Mouse (Mus musculus) hindbrain, embryonic 11.5 days (tissue): ENCODE measurements at regions not wholly inside any gene's neighbourhood (a gene's known extent, or its start where the extent isn't known, plus 50 kb on each side); places are given as distances from the start of the nearest gene placed in this dataset.

Source experiments
- ATAC-seq: fragments of 200-750 bp; cut with Nextera tagmentation; 2 replicates; pipeline ENCODE4 v1.8.0; 2017; ENCODE audit warnings: mild to moderate bottlenecking, moderate TSS enrichment, moderate library complexity; ENCODE audit not compliant: low FRiP score
- DNase-seq: peaks from one replicate; pipeline ENCODE4 v3.0.0-alpha.2; 2015; ENCODE audit warnings: low spot score
- H3K27ac ChIP-seq: fragments of 300-500 bp; sonication (generic); 2 replicates; pipeline ENCODE4 v1.5.1; 2014; ENCODE audit warnings: mild to moderate bottlenecking, low read depth, low read length
- H3K27me3 ChIP-seq: fragments of 300-500 bp; sonication (generic); 2 replicates; pipeline ENCODE4 v1.6.1; 2014; ENCODE audit warnings: mild to moderate bottlenecking, low read length, moderate library complexity, mixed read lengths; ENCODE audit not compliant: control insufficient read depth, insufficient read depth
- H3K36me3 ChIP-seq: fragments of 300-500 bp; sonication (generic); 2 replicates; pipeline ENCODE4 v1.6.1; 2014; ENCODE audit warnings: mild to moderate bottlenecking, low read length, moderate library complexity, mixed read lengths; ENCODE audit not compliant: control insufficient read depth, insufficient read depth
- H3K4me1 ChIP-seq: fragments of 300-500 bp; sonication (generic); replicated peaks from 2 replicates; pipeline ENCODE4 v1.6.1; 2014; ENCODE audit warnings: low read length, mixed read lengths; ENCODE audit not compliant: control insufficient read depth, insufficient read depth
- H3K4me2 ChIP-seq: fragments of 300-500 bp; sonication (generic); replicated peaks from 2 replicates; pipeline ENCODE4 v1.6.1; 2014; ENCODE audit warnings: mild to moderate bottlenecking, low read depth, low read length
- H3K4me3 ChIP-seq: fragments of 300-500 bp; sonication (generic); 2 replicates; pipeline ENCODE4 v1.5.1; 2014; ENCODE audit warnings: low read depth, low read length
- H3K9ac ChIP-seq: fragments of 300-500 bp; sonication (generic); 2 replicates; pipeline ENCODE4 v1.6.1; 2014; ENCODE audit warnings: low read depth, low read length
- H3K9me3 ChIP-seq: fragments of 300-500 bp; sonication (generic); 2 replicates; pipeline ENCODE4 v1.6.1; 2016; ENCODE audit warnings: low read length; ENCODE audit not compliant: control insufficient read depth
- WGBS: fragments of 180-500 bp; shearing (Covaris S2); extraction: QIAGEN DNeasy Blood & Tissue Kit; methylation state at CpG from one replicate; pipeline ENCODE4 v1.1.7; 2014; 5-methylcytosine and 5-hydroxymethylcytosine counted together

DNA sequence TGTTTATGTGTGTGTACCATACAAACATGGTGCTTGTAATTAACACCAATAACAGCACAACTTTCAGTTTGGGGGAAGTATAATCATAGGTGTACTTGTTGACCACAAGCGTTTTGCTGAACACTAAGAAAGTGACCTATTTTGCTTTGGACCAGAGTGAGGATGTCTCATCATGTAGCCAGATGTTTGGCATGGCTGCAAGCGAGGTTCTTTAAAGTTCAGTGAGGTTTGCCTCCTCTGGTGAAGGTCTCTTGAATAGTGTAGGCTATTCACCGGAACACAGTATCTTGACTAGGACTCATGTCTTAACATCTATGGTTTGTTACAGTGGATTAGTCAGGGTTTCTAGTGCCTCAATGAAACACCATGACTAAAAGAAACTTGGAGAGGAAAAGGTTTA lies 208.9 kb upstream of the Marcks start:
- H3K27me3 ChIP-seq: no peaks in the 10 kb centered on the region
- ATAC-seq: no peak
- H3K9ac ChIP-seq: no peak overlapping the region
- H3K4me2 ChIP-seq: no peak overlapping the region
- H3K4me1 ChIP-seq: no peaks in the 10 kb centered on the region
- H3K27ac ChIP-seq: no peak overlapping the region
- H3K4me3 ChIP-seq: no peak overlapping the region
- WGBS: 90% methylated on average over 3 of the region's 3 CpGs
- H3K36me3 ChIP-seq: no peaks in the 10 kb centered on the region
- no peak for DNase-seq
- no peaks in the 10 kb centered on the region for H3K9me3 ChIP-seq

- Histone ChIP-seq H3K4me1 (no peaks in the 10 kb centered on the region), H3K9me3 (no peaks in the 10 kb centered on the region), H3K27me3 (no peaks in the 10 kb centered on the region), H3K36me3 (no peaks in the 10 kb centered on the region), H3K4me2 (no peak overlapping the region), H3K27ac (no peak overlapping the region), H3K9ac (no peak overlapping the region), H3K4me3 (no peak overlapping the region)
- no peak for DNase-seq
- no peak for ATAC-seq
Measured at GRCm38 (mm10) chr10:37342675-37343074, 204.0 kb upstream of the Marcks start.

GRCm38 (mm10) chr10:37339658-37340057 lies 200.9 kb upstream of the Marcks start:
- ATAC-seq: no peak

GRCm38 (mm10) chr10:37338073-37338912 lies 199.6 kb upstream of the Marcks start:
- no peak for DNase-seq
- Histone ChIP-seq H3K9ac (no peak overlapping the region), H3K4me1 (no peaks in the 10 kb centered on the region), H3K4me3 (no peak overlapping the region), H3K27ac (no peak overlapping the region), H3K9me3 (no peaks in the 10 kb centered on the region), H3K36me3 (no peaks in the 10 kb centered on the region), H3K4me2 (no peak overlapping the region), H3K27me3 (no peaks in the 10 kb centered on the region)
- ATAC-seq: no peak
- 71% methylated on average over 4 of the region's 4 CpGs for WGBS

More at GRCm38 (mm10) chr10:37339658-37340057, 200.9 kb upstream of the Marcks start:
- no peak for DNase-seq
- H3K9me3 ChIP-seq: no peaks in the 10 kb centered on the region
- H3K4me2 ChIP-seq: no peak overlapping the region
- no peak overlapping the region for H3K27ac ChIP-seq
- no peaks in the 10 kb centered on the region for H3K4me1 ChIP-seq
- 92% methylated on average over 3 of the region's 3 CpGs for WGBS
- H3K27me3 ChIP-seq: no peaks in the 10 kb centered on the region
- H3K9ac ChIP-seq: no peak overlapping the region
- H3K36me3 ChIP-seq: no peaks in the 10 kb centered on the region
- H3K4me3 ChIP-seq: no peak overlapping the region

DNA sequence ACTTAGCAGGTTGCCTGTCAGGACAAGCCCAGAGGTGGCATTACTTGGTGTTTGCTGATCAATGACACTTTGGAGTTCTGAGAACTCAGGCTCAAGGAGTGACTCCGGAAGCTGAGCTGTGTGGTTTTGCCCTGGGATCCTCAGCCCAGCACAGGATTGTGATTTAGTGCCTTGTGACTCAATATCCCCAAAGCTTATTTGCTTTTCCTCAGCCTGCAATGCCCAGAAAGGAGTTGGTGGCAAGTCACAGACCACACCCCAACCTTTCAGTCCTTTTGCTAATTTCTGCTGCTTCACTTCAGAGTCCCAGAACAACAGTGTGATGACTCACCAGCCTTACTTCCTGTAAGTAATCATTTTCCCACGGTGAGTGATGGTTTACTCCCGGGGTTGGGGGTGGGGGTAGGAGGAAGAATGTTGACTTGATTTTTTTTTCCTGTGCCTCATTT lies 198.5 kb upstream of the Marcks start:
- no peak for ATAC-seq
- H3K4me1 ChIP-seq: no peaks in the 10 kb centered on the region
- DNase-seq: no peak
- H3K4me3 ChIP-seq: no peak overlapping the region
- H3K27ac ChIP-seq: no peak overlapping the region
- H3K36me3 ChIP-seq: no peaks in the 10 kb centered on the region
- H3K4me2 ChIP-seq: no peak overlapping the region
- H3K27me3 ChIP-seq: no peaks in the 10 kb centered on the region
- 44% methylated on average over 3 of the region's 3 CpGs for WGBS
- H3K9me3 ChIP-seq: no peaks in the 10 kb centered on the region
- no peak overlapping the region for H3K9ac ChIP-seq

DNA sequence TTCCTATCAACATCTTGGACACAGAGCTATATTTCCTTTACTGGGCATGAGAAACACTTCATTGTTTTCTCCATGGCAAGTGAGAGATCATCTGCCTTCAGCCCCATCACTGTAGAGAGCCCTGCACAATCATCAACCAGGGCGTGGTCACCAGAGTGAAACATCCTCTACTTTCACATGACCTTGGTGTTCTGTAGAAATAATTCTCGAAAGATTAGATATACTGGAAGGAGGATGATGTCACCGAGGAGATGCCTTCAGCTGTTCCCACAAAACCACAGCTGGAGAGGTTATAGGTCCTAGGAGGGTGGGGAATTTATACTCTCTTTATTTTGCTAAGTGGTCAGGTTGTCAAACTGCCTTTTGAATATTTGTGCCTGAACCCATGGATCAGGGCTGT lies 196.4 kb upstream of the Marcks start:
- no peak overlapping the region for H3K4me3 ChIP-seq
- no peak overlapping the region for H3K27ac ChIP-seq
- no peaks in the 10 kb centered on the region for H3K4me1 ChIP-seq
- ATAC-seq (no peak), DNase-seq (no peak)
- no peak overlapping the region for H3K4me2 ChIP-seq
- H3K27me3 ChIP-seq: no peaks in the 10 kb centered on the region
- no peaks in the 10 kb centered on the region for H3K36me3 ChIP-seq
- WGBS: 89% methylated on average over 3 of the region's 3 CpGs
- H3K9ac ChIP-seq: no peak overlapping the region
- no peaks in the 10 kb centered on the region for H3K9me3 ChIP-seq

GRCm38 (mm10) chr10:37326168-37326534 lies 187.4 kb upstream of the Marcks start:
- H3K4me3 ChIP-seq: no peak overlapping the region
- DNase-seq: no peak
- H3K36me3 ChIP-seq: no peaks in the 10 kb centered on the region
- no peak overlapping the region for H3K27ac ChIP-seq
- no peaks in the 10 kb centered on the region for H3K27me3 ChIP-seq
- WGBS: 71% methylated on average over 3 of the region's 3 CpGs
- H3K9me3 ChIP-seq: no peaks in the 10 kb centered on the region
- H3K9ac ChIP-seq: no peak overlapping the region
- no peaks in the 10 kb centered on the region for H3K4me1 ChIP-seq
- no peak overlapping the region for H3K4me2 ChIP-seq
- no peak for ATAC-seq

DNA sequence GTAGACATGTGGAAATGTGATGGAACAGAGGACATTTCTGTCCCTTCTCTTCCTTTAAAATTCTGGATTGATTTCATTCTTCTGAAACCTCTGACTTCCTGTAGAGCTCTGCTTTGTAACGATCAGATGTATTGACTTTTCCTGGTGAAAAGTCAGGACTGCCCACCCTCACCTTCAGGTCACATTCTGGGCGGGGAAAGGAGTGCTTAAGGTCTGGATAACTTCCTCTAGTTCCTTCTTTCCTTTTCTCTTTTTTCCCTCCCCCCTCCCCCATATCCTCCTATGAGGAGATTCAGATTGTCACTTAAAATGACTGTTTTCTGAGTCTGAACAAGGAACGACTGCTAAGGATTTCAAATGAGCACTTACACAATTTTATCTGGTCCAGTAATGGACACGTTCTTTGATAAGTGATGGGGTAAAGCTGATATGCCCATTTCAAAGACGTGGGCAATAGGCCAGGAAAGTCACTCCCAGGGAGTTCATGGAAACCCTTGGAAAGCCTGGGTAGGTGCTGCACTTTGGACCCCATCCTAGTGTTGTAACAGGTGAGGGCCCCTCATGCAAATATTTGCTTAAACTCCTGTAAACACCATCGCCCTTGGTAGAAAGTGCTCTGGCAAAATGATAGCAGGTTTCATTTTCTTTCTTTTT lies 186.9 kb upstream of the Marcks start:
- H3K9me3 ChIP-seq: no peaks in the 10 kb centered on the region
- 71% methylated on average over 6 of the region's 6 CpGs for WGBS
- no peak overlapping the region for H3K9ac ChIP-seq
- no peak overlapping the region for H3K27ac ChIP-seq
- no peaks in the 10 kb centered on the region for H3K36me3 ChIP-seq
- no peak overlapping the region for H3K4me2 ChIP-seq
- no peak for ATAC-seq
- H3K27me3 ChIP-seq: no peaks in the 10 kb centered on the region
- no peak for DNase-seq
- H3K4me1 ChIP-seq: no peaks in the 10 kb centered on the region
- H3K4me3 ChIP-seq: no peak overlapping the region

- no peaks in the 10 kb centered on the region for H3K4me1 ChIP-seq
- no peak overlapping the region for H3K27ac ChIP-seq
- no peaks in the 10 kb centered on the region for H3K36me3 ChIP-seq
- ATAC-seq (no peak), DNase-seq (no peak)
- no peaks in the 10 kb centered on the region for H3K27me3 ChIP-seq
- H3K9ac ChIP-seq: no peak overlapping the region
- whole genome bisulfite sequencing: 80% methylated on average over 1 of the region's 1 CpGs
- H3K4me3 ChIP-seq: no peak overlapping the region
- no peak overlapping the region for H3K4me2 ChIP-seq
- no peaks in the 10 kb centered on the region for H3K9me3 ChIP-seq
Measured at GRCm38 (mm10) chr10:37323689-37324088, 185.0 kb upstream of the Marcks start.
